Mouse (Mus musculus) forebrain, embryonic 15.5 days (tissue): ENCODE results near the gene Zfp383. TPM values are rescaled to one million over a fixed set of nuclear protein-coding genes. Genes with fewer than 3 reads are reported as not detected.

Source experiments
- microRNA-seq: library from miRNA; unstranded; fragments of <30 nt; microRNA quantifications from one replicate; pipeline ENCODE4, GENCODE M21; 2016
- polyA plus RNA-seq: library from polyadenylated mRNA; unstranded; fragments of >200 nt; fragmentation: Nextera tagmentation; extraction: Ambion mirVana; gene quantifications from 2 replicates; pipeline ENCODE4 v1.2.1, GENCODE M21; 2015

The Zfp383 gene
- polyA plus RNA-seq, 1 experiment from 2014 or later, result 6.6 TPM

Small RNA genes lying within 50 kb of the gene (microRNA-seq; reads per million reads assigned to microRNA genes)
- not detected for gene Mir7668

Other genes with a start within 250 kb of the Zfp383 start
- gene Catsperg2, start 181.2 kb upstream of the Zfp383 start, polyA plus RNA-seq, result 0.19 and 0.49 TPM in 2 replicates
- 19.2 and 20.8 TPM in 2 replicates for gene Zfp84, start 139.7 kb upstream of the Zfp383 start, polyA plus RNA-seq
- 17.1 and 17.3 TPM in 2 replicates for gene Zfp30, start 124.2 kb upstream of the Zfp383 start, polyA plus RNA-seq
- 31.5 and 32.0 TPM in 2 replicates for gene Zfp790, start 92.1 kb upstream of the Zfp383 start, polyA plus RNA-seq
- gene Zfp940, start 54.6 kb upstream of the Zfp383 start, polyA plus RNA-seq, result 15.0 and 16.3 TPM in 2 replicates
- 19.0 and 19.3 TPM in 2 replicates for gene Zfp420, start 48.2 kb upstream of the Zfp383 start, polyA plus RNA-seq
- gene Zfp27, start 1.7 kb upstream of the Zfp383 start, polyA plus RNA-seq, result 17.0 and 17.7 TPM in 2 replicates
- gene Zfp74, start 45.9 kb downstream of the Zfp383 start, polyA plus RNA-seq, result 19.7 and 25.1 TPM in 2 replicates
- 5.0 and 5.5 TPM in 2 replicates for gene Zfp568, start 75.7 kb downstream of the Zfp383 start, polyA plus RNA-seq
- 12.1 and 14.3 TPM in 2 replicates for gene Zfp14, start 143.2 kb downstream of the Zfp383 start, polyA plus RNA-seq
- gene Zfp82, start 164.7 kb downstream of the Zfp383 start, polyA plus RNA-seq, result 14.3 and 14.7 TPM in 2 replicates
- gene Gm26920, start 182.2 kb downstream of the Zfp383 start, polyA plus RNA-seq, result 2.3 and 2.4 TPM in 2 replicates
- gene Zfp566, start 182.3 kb downstream of the Zfp383 start, polyA plus RNA-seq, result 21.0 and 22.5 TPM in 2 replicates
- gene Zfp260, start 186.6 kb downstream of the Zfp383 start, polyA plus RNA-seq, result 112 and 122 TPM in 2 replicates
- gene Zfp382, start 213.7 kb downstream of the Zfp383 start, polyA plus RNA-seq, result 24.9 and 25.5 TPM in 2 replicates